Mouse (Mus musculus): Measurements from ENCODE around the gene Fgfbp1.

DNA sequence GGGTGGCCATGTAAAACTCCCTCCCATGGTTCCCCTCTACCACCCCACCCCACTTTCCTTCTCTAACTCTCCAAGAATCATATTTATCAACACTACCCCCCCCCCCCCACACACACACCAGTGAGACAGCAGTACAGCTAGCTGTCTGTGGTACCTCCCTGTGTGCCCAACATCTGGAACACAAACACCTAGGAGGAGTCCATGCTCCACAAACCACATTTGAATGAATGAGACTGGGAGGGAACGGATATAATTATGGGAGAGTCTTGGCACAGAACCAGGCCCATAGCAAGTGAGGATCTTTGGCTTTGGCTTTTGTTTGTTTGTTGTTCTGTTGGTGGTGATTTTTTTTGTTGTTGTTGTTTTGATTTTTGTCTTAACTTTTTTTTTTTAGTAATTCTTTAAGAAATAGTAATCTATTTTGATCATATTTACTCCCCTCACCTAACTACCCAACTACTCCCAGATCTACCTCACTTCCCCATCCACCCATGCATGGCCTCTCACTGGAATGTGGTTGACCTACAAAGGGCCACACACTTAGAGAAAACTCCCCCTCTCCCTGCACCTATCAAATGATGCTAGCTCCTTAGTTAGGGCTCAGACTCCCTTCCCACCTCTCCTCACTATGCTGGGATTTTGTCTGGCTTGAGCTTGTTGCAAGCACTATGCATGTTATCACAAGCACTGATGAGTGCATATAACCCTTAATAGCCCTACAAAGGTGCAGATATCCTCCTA is 4.6 kb downstream of the Fgfbp1 start:
- TF ChIP-seq POLR2A (IDR thresholded peaks at IDR 0.05; ENCODE audit: low read depth, low read length) (no peak), CTCF (IDR thresholded peaks at IDR 0.05; ENCODE audit: borderline replicate concordance, insufficient read depth, low read length) (no peak)
